Mouse (Mus musculus) G1E (cell line): ENCODE measurements around the gene Slc35f1.

ENCODE experiments used
- CTCF ChIP-seq: IDR thresholded peaks from 2 replicates; pipeline ENCODE4 v1.5.1; 2012; ENCODE audit warnings: low read depth, low read length, inconsistent platforms, mixed read lengths
- GATA1 ChIP-seq: IDR thresholded peaks from 2 replicates; pipeline ENCODE4 v1.6.1; 2012; ENCODE audit warnings: borderline replicate concordance, low read length, inconsistent platforms, mixed read lengths
- GATA2 ChIP-seq: IDR thresholded peaks from 2 replicates; pipeline ENCODE4 v1.6.1; 2012; ENCODE audit warnings: low read depth, low read length, inconsistent platforms, borderline replicate concordance
- POLR2AphosphoS5 ChIP-seq: IDR thresholded peaks from 2 replicates; pipeline ENCODE4 v1.6.1; 2012; ENCODE audit warnings: low read depth, low read length, inconsistent platforms; ENCODE audit not compliant: insufficient replicate concordance
- TAL1 ChIP-seq: conservative IDR thresholded peaks from 2 replicates; pipeline ENCODE4 v1.6.1; 2012; ENCODE audit warnings: low read depth, low read length, inconsistent platforms, mixed read lengths

DNA sequence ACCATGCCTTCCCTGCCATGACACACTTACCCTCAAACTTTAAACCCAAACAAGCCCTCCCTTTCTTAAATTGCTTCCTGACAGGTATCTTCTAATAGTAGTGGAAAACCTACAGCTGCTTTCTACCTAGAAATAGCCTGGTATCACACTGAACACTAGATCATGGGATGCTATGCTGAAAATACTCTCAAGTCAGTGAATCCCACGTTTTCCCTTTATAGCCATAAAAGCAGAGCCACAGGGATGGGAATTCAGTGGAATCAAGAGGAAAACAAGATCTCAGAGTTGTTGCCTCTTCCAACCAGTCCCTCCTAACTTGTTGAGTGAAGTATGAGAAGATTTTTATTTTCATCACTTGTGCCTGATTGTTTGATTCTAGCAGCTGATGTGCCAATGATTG lies 442.4 kb downstream of the Slc35f1 start:
- no peak for TF ChIP-seq CTCF
- TF ChIP-seq GATA1: no peak
- TF ChIP-seq POLR2AphosphoS5: no peak
- no peak for TF ChIP-seq GATA2
- TF ChIP-seq TAL1: no peak
